Mouse (Mus musculus) stomach, embryonic 16.5 days (tissue): ENCODE results near the gene Retnlg. TPM values are rescaled to one million over a fixed set of nuclear protein-coding genes. Genes with fewer than 3 reads are reported as not detected.
A peak's percentile ranks its signal among the peaks of the same experiment; 100 is the strongest.
"Not testable (repeated sequence)": the region's sequence is repeated elsewhere in the genome, so short reads cannot be mapped to it uniquely, and the experiment has no call there.

Experiments
- ATAC-seq: fragments of 200-750 bp; cut with Nextera tagmentation; 2 replicates; pipeline ENCODE4 v1.8.0; 2017; ENCODE audit warnings: moderate number of reproducible peaks, moderate TSS enrichment; ENCODE audit not compliant: insufficient read depth, low FRiP score
- H3K27ac ChIP-seq: fragments of 300-500 bp; sonication (generic); 2 replicates; pipeline ENCODE4 v1.5.1; 2014; ENCODE audit warnings: low read length
- H3K27me3 ChIP-seq: fragments of 300-500 bp; sonication (generic); 2 replicates; pipeline ENCODE4 v1.6.1; 2014; ENCODE audit warnings: low read length, control low read depth, mixed read lengths; ENCODE audit not compliant: control insufficient read depth, insufficient read depth
- H3K36me3 ChIP-seq: fragments of 300-500 bp; sonication (generic); 2 replicates; pipeline ENCODE4 v1.6.1; 2014; ENCODE audit warnings: low read length; ENCODE audit not compliant: control insufficient read depth, insufficient read depth
- H3K4me1 ChIP-seq: fragments of 300-500 bp; sonication (generic); 2 replicates; pipeline ENCODE4 v1.6.1; 2014; ENCODE audit warnings: low read length, control low read depth, mixed read lengths; ENCODE audit not compliant: control insufficient read depth, insufficient read depth
- H3K4me2 ChIP-seq: fragments of 300-500 bp; sonication (generic); 2 replicates; pipeline ENCODE4 v1.6.1; 2014; ENCODE audit warnings: low read depth, low read length, mixed read lengths
- H3K4me3 ChIP-seq: fragments of 300-500 bp; sonication (generic); replicated peaks from 2 replicates; pipeline ENCODE4 v1.5.1; 2014; ENCODE audit warnings: mild to moderate bottlenecking, low read length
- H3K9ac ChIP-seq: fragments of 300-500 bp; sonication (generic); 2 replicates; pipeline ENCODE4 v1.6.1; 2014; ENCODE audit warnings: low read length
- H3K9me3 ChIP-seq: fragments of 300-500 bp; sonication (generic); replicated peaks from 2 replicates; pipeline ENCODE4 v1.6.1; 2016; ENCODE audit warnings: low read length, control low read depth; ENCODE audit not compliant: control insufficient read depth
- WGBS: fragments of 180-500 bp; shearing (Covaris S2); extraction: QIAGEN DNeasy Blood & Tissue Kit; methylation state at CpG from one replicate; pipeline ENCODE4 v1.1.7; 2014; 5-methylcytosine and 5-hydroxymethylcytosine counted together
- polyA plus RNA-seq: library from polyadenylated mRNA; unstranded; fragments of >200 nt; fragmentation: Nextera tagmentation; extraction: Ambion mirVana; gene quantifications from 2 replicates; pipeline ENCODE4 v1.2.1, GENCODE M21; 2015

Retnlg gene
- polyA plus RNA-seq: 13.9 and 21.2 TPM in 2 replicates

DNA sequence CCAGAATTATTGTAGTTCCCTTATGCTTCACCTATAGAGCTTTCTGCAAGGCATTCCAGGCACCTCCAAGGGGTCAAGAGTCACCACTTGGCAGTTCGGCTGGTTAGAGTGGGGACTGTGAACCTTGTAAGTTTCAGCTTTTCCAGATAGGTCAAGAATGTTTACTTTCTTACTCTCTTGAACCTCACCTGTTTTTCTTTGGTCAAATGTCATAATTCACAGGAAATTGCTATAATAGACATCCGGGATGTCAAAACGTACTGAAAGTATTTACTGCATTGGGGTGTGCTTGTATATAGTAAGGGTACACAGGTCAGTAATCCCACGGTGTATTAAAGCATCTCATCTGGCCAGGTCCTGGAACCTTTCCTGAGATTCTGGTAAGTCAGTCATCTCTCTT lies at the start of gene Retnlg:
Gene Retnlg, plus strand, starts transcription at position 301 of the 400 bp plus-strand sequence.
- Histone ChIP-seq H3K9me3 (no peaks in the 10 kb centered on the region), H3K27me3 (no peaks in the 10 kb centered on the region), H3K9ac (no peak within 1 kb of the TSS), H3K4me2 (no peak within 1 kb of the TSS), H3K4me3 (no peak within 1 kb of the TSS), H3K4me1 (no peaks in the 10 kb centered on the region), H3K36me3 (no peaks in the 10 kb centered on the region), H3K27ac (no peak within 1 kb of the TSS)
- 42% methylated on average over 4 of the region's 4 CpGs for WGBS
- ATAC-seq: no peak

DNA sequence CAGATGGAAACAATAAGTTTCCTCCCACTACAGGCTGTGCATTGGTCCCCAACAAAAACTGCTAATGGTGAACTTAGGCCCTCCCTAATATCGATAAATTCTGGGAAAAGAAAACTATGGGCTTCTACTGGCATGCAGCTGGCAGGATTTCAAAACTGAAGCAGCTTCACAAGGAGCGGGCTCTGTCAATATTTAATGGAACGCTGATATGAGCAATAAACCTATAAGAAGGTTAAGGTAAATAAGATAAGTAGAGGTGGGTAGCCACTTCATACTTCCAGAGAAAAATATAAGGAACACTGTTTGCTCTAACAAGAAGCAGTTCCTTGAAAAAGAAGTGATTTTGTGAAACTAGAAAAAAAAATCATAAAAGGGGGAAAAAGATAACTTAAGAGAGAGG lies 45.9 kb upstream of the Retnlg start:
- Histone ChIP-seq H3K9me3 (no peaks in the 10 kb centered on the region), H3K4me1 (no peaks in the 10 kb centered on the region), H3K4me3 (no peak overlapping the region), H3K27me3 (no peaks in the 10 kb centered on the region), H3K36me3 (no peaks in the 10 kb centered on the region), H3K4me2 (no peak overlapping the region), H3K9ac (no peak overlapping the region), H3K27ac (no peak overlapping the region)
- ATAC-seq: peak; percentile 71; the same call in 1 of the 2 replicates
- 57% methylated on average over 3 of the region's 3 CpGs for WGBS

- Histone ChIP-seq H3K9me3 (no peaks in the 10 kb centered on the region), H3K4me3 (no peak overlapping the region), H3K27me3 (no peaks in the 10 kb centered on the region), H3K36me3 (no peaks in the 10 kb centered on the region), H3K4me1 (no peaks in the 10 kb centered on the region), H3K27ac (no peak overlapping the region), H3K4me2 (no peak overlapping the region), H3K9ac (no peak overlapping the region)
- ATAC-seq: no peak
- 56% methylated on average over 1 of the region's 1 CpGs for WGBS
Observed at GRCm38 (mm10) chr16:48827625-48828024, 44.8 kb upstream of the Retnlg start.

DNA sequence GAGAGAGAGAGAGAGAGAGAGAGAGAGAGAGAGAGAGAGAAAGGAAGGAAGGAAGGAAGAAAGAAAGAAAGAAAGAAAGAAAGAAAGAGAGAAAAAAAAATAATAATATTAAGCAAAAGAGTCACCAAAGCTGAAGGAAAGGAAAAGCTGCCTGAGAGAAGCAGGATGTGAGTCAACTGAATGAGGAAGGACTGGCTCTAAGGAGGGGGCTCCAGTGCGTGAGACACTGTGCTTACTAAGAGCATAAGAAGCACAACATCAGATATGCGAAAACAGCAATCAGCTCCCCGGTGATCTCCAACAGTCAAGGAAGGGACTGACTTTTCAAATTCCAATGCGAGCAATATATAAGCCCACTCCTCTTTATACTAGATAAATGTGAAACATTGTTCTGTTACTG lies 43.4 kb upstream of the Retnlg start:
- Histone ChIP-seq H3K36me3 (no peaks in the 10 kb centered on the region), H3K27me3 (no peaks in the 10 kb centered on the region), H3K9ac (no peak overlapping the region), H3K4me1 (no peaks in the 10 kb centered on the region), H3K4me3 (no peak overlapping the region), H3K4me2 (no peak overlapping the region), H3K27ac (no peak overlapping the region), H3K9me3 (no peaks in the 10 kb centered on the region)
- no peak for ATAC-seq
- 84% methylated on average over 4 of the region's 4 CpGs for WGBS

DNA sequence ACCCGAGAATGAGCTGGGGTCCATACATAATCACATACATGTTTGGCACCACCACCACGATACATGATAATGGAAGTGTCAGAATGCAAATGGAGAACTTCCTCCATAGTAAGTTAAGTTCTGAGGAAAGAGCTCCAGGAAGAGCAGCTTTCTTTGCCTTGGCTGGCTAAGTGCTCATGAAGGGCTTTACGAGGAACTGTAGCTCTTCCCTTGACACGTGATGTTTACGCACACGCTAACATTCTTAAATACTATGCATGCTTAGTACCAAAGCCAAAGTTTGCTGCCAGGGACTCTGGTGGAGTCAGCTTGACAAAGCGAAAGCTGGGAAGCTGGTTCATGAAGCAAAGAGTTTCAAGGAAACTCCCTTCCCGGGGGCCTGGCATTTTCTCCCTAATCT lies 40.4 kb upstream of the Retnlg start:
- H3K27me3 ChIP-seq: no peaks in the 10 kb centered on the region
- no peak overlapping the region for H3K4me3 ChIP-seq
- H3K36me3 ChIP-seq: no peaks in the 10 kb centered on the region
- 66% methylated on average over 7 of the region's 8 CpGs for WGBS
- no peak for ATAC-seq
- H3K9me3 ChIP-seq: no peaks in the 10 kb centered on the region
- no peak overlapping the region for H3K4me2 ChIP-seq
- no peak overlapping the region for H3K27ac ChIP-seq
- H3K9ac ChIP-seq: no peak overlapping the region
- no peaks in the 10 kb centered on the region for H3K4me1 ChIP-seq

- not testable (repeated sequence) for H3K36me3 ChIP-seq, H3K27ac ChIP-seq, ATAC-seq, H3K4me3 ChIP-seq, H3K9me3 ChIP-seq, H3K4me2 ChIP-seq, H3K9ac ChIP-seq, H3K4me1 ChIP-seq, H3K27me3 ChIP-seq
- 63% methylated on average over 1 of the region's 1 CpGs for WGBS
Observed at GRCm38 (mm10) chr16:48833626-48834025, 38.8 kb upstream of the Retnlg start.

GRCm38 (mm10) chr16:48842266-48842665 lies 30.2 kb upstream of the Retnlg start, which contains the start of gene Retnla:
TSS of gene Retnla (plus strand) at chr16:48842551.
- Histone ChIP-seq H3K9ac (no peak within 1 kb of the TSS), H3K27ac (no peak within 1 kb of the TSS), H3K27me3 (no peaks in the 10 kb centered on the region), H3K36me3 (no peaks in the 10 kb centered on the region), H3K9me3 (no peaks in the 10 kb centered on the region), H3K4me2 (no peak within 1 kb of the TSS), H3K4me1 (no peaks in the 10 kb centered on the region), H3K4me3 (no peak within 1 kb of the TSS)
- 75% methylated on average over 3 of the region's 3 CpGs for WGBS
- no peak for ATAC-seq

DNA sequence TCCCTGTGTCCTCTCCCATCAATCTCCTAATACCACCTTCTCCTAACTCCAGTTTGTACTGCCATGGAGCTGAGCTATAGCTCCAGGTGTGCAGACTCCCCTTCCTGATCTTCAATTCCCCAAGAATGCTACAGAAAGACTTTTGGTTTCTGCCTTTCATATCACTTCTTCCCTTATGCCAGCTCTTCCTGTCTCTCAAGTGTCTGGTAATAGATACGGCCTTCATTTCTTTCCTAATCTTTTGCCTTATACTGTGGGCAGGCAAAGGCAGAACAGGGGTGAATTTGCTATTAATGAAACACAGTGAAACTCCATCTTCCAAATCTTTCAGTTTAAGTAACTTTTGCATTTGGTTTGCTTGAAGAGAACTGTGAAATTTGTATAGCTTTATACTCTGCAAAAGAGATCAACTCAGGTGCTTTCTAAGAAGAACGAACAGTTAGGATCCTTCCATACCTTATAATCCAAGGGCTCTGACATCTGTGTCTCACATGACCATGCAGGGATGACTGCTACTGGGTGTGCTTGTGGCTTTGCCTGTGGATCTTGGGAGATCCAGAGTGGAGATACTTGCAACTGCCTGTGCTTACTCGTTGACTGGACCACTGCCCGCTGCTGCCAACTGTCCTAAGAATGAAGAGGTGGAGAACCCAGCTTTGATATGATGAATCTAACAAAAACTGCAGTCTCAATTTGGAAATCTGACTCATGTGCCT lies 28.6 kb upstream of the Retnlg start:
- Histone ChIP-seq H3K4me1 (no peaks in the 10 kb centered on the region), H3K9me3 (no peaks in the 10 kb centered on the region), H3K4me3 (no peak overlapping the region), H3K27ac (no peak overlapping the region), H3K9ac (no peak overlapping the region), H3K4me2 (no peak overlapping the region), H3K36me3 (no peaks in the 10 kb centered on the region), H3K27me3 (no peaks in the 10 kb centered on the region)
- whole genome bisulfite sequencing: 87% methylated on average over 4 of the region's 4 CpGs
- ATAC-seq: no peak

- not testable (repeated sequence) for H3K4me1 ChIP-seq, H3K27me3 ChIP-seq, H3K36me3 ChIP-seq, H3K4me2 ChIP-seq, H3K4me3 ChIP-seq, H3K9me3 ChIP-seq, H3K9ac ChIP-seq, ATAC-seq, H3K27ac ChIP-seq
- WGBS: 89% methylated on average over 1 of the region's 1 CpGs
Observed at GRCm38 (mm10) chr16:48865004-48865403, 7.4 kb upstream of the Retnlg start.
